Mouse (Mus musculus): ENCODE measurements around the gene Itm2b.

DNA sequence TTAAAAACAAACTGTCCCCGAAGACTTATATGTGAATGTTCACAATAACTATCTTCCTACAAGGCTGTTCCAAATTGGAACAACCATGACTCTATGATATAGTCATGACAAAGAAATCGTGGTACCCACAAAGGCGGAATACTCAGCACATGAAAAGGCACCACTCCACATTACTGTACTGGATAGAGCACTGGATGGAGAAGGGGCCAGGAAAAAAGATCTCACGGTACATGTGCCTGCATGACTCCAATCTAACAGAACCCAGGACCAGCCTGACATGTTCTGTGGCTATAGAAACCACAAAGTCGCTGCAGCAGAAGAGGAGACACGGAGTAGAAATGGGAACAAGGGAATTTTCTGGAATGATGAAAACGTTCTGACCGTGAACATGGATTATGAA is 30.4 kb downstream of the Itm2b start:
- TF ChIP-seq CTCF (IDR thresholded peaks at IDR 0.05; ENCODE audit: control insufficient read depth, insufficient read depth, insufficient read length), result no peak
- no peak for TF ChIP-seq USF1 (IDR thresholded peaks at IDR 0.05; ENCODE audit: low read depth)
- no peak for TF ChIP-seq MYOD1 (IDR thresholded peaks at IDR 0.05; ENCODE audit: control insufficient read depth, insufficient read length, low read depth)

All from C2C12 (cell line).